Mouse (Mus musculus) embryonic facial prominence, embryonic 12.5 days (tissue): ENCODE measurements around the gene Sdk1. TPM values are rescaled to one million over a fixed set of nuclear protein-coding genes. Genes with fewer than 3 reads are reported as not detected.

Experiments
- ATAC-seq: fragments of 200-750 bp; cut with Nextera tagmentation; 2 replicates; pipeline ENCODE4 v1.8.0; 2017; ENCODE audit not compliant: insufficient number of reproducible peaks, insufficient read depth, low FRiP score, low TSS enrichment
- H3K27ac ChIP-seq: fragments of 300-500 bp; sonication (generic); 2 replicates; pipeline ENCODE4 v1.5.1; 2016; ENCODE audit warnings: mild to moderate bottlenecking
- H3K27me3 ChIP-seq: fragments of 300-500 bp; sonication (generic); 2 replicates; pipeline ENCODE4 v1.6.1; 2016; ENCODE audit warnings: mild to moderate bottlenecking, moderate library complexity
- H3K36me3 ChIP-seq: fragments of 300-500 bp; sonication (generic); 2 replicates; pipeline ENCODE4 v1.6.1; 2016; ENCODE audit warnings: mild to moderate bottlenecking
- H3K4me1 ChIP-seq: fragments of 300-500 bp; sonication (generic); 2 replicates; pipeline ENCODE4 v1.6.1; 2016
- H3K4me2 ChIP-seq: fragments of 300-500 bp; sonication (generic); replicated peaks from 2 replicates; pipeline ENCODE4 v1.6.1; 2016; ENCODE audit warnings: mild to moderate bottlenecking, moderate library complexity
- H3K4me3 ChIP-seq: fragments of 300-500 bp; sonication (generic); 2 replicates; pipeline ENCODE4 v1.5.1; 2016; ENCODE audit warnings: mild to moderate bottlenecking
- H3K9ac ChIP-seq: fragments of 300-500 bp; sonication (generic); 2 replicates; pipeline ENCODE4 v1.6.1; 2016; ENCODE audit warnings: mild to moderate bottlenecking, moderate library complexity
- H3K9me3 ChIP-seq: fragments of 300-500 bp; sonication (generic); 2 replicates; pipeline ENCODE4 v1.6.1; 2016; ENCODE audit warnings: mild to moderate bottlenecking, moderate library complexity
- WGBS: fragments of 180-500 bp; shearing (Covaris S2); methylation state at CpG from one replicate; pipeline ENCODE4 v1.1.7; 2016; 5-methylcytosine and 5-hydroxymethylcytosine counted together
- polyA plus RNA-seq: library from polyadenylated mRNA; unstranded; fragments of >200 nt; fragmentation: Nextera tagmentation; extraction: Ambion mirVana; gene quantifications from 2 replicates; pipeline ENCODE4 v1.2.1, GENCODE M21; 2016

Sdk1 gene
- polyA plus RNA-seq, 1 experiment from 2014 or later, result 2.9 TPM

DNA sequence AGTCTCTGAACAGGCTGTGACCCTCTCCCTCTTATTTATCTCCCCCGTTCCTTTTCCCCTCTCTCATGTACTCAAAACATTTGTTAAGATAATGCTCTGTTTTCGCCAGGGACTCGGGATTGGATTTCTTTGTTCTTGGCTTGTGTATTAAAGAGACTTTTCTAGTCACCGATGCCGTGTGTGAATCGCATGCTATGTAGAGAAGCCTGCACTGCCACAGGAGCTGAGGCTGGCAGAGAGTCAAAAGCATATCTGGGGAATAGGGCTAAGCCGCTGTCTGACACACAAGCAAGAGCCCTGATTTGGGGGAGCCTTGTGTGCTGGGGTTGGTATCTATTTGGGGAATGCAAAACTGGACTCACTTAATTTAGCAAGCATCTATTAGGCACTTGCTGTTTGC, 671.6 kb downstream of the Sdk1 start:
- 61% methylated on average over 7 of the region's 7 CpGs for WGBS
- H3K27ac ChIP-seq, result no peak overlapping the region
- no peaks in the 10 kb centered on the region for H3K27me3 ChIP-seq
- H3K4me2 ChIP-seq, result no peak overlapping the region
- ATAC-seq, result no peak
- H3K4me1 ChIP-seq, result peaks cover 4% of the 10 kb centered on the region; the same call in 1 of the 2 replicates
- no peaks in the 10 kb centered on the region for H3K36me3 ChIP-seq
- H3K9ac ChIP-seq, result no peak overlapping the region
- no peak overlapping the region for H3K4me3 ChIP-seq
- H3K9me3 ChIP-seq, result no peaks in the 10 kb centered on the region

- Histone ChIP-seq H3K27ac (no peak overlapping the region), H3K4me1 (peaks cover 4% of the 10 kb centered on the region; the same call in 1 of the 2 replicates), H3K27me3 (no peaks in the 10 kb centered on the region), H3K4me3 (no peak overlapping the region), H3K4me2 (no peak overlapping the region), H3K9me3 (no peaks in the 10 kb centered on the region), H3K9ac (no peak overlapping the region), H3K36me3 (no peaks in the 10 kb centered on the region)
- 45% methylated on average over 2 of the region's 2 CpGs for WGBS
- ATAC-seq, result no peak
These were observed 675.7 kb downstream of the Sdk1 start for GRCm38 (mm10) chr5:141916954-141917353.

DNA sequence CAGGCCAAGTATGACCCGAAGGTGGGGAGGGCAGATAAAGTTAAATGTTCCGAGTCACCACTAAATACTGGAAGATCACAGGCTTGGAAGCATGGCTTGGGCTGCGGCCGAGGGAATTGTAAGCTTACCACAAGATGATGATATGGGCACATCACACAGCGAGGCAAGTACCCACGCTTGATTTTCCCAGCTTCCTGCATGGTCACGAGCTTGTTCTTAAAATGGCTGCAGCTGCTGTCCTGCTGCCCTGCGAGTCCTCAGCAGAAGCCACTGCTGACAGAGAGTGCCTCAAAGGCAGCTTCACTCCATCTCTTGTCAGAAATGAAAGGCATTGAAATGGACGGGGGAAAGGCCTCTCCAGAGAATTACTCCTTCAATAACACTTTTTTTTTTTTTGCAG, 697.7 kb downstream of the Sdk1 start:
- Histone ChIP-seq H3K27ac (no peak overlapping the region), H3K4me1 (no peaks in the 10 kb centered on the region), H3K36me3 (no peaks in the 10 kb centered on the region), H3K4me2 (no peak overlapping the region), H3K4me3 (no peak overlapping the region), H3K27me3 (no peaks in the 10 kb centered on the region), H3K9ac (no peak overlapping the region), H3K9me3 (no peaks in the 10 kb centered on the region)
- ATAC-seq, result no peak
- WGBS, result 75% methylated on average over 9 of the region's 9 CpGs

- no peak for ATAC-seq
- Histone ChIP-seq H3K4me3 (no peak overlapping the region), H3K36me3 (no peaks in the 10 kb centered on the region), H3K9me3 (no peaks in the 10 kb centered on the region), H3K9ac (no peak overlapping the region), H3K4me1 (no peaks in the 10 kb centered on the region), H3K27me3 (no peaks in the 10 kb centered on the region), H3K27ac (no peak overlapping the region), H3K4me2 (no peak overlapping the region)
- 75% methylated on average over 8 of the region's 8 CpGs for WGBS
These were observed 699.3 kb downstream of the Sdk1 start for GRCm38 (mm10) chr5:141940636-141941035.

DNA sequence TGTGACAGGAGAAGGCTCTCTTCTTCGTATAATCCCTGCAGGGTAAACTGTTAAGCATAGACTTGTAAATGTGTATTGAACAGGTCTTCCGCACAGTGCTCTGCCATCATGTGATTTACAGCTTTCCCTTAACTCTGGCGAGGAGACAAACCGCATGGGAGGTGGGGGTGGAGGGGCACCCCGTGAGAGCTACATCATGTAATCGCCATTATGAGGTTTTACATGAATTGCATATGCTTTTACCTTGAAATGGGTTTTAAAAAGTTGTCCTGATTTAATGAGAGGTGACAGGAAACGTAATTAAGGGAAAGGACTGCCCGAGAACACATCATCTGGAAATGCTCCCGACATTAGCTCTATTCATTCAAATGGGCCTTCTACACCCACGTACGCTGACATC, 709.5 kb downstream of the Sdk1 start:
- Histone ChIP-seq H3K27ac (no peak overlapping the region), H3K4me3 (no peak overlapping the region), H3K4me2 (no peak overlapping the region), H3K27me3 (no peaks in the 10 kb centered on the region), H3K9ac (no peak overlapping the region), H3K9me3 (no peaks in the 10 kb centered on the region), H3K4me1 (peaks cover 5% of the 10 kb centered on the region; the same call in 1 of the 2 replicates), H3K36me3 (no peaks in the 10 kb centered on the region)
- WGBS, result 51% methylated on average over 11 of the region's 11 CpGs
- no peak for ATAC-seq

GRCm38 (mm10) chr5:141952270-141952669, 711.0 kb downstream of the Sdk1 start:
- no peaks in the 10 kb centered on the region for H3K27me3 ChIP-seq
- no peak overlapping the region for H3K27ac ChIP-seq
- no peak overlapping the region for H3K9ac ChIP-seq
- no peaks in the 10 kb centered on the region for H3K36me3 ChIP-seq
- H3K9me3 ChIP-seq, result no peaks in the 10 kb centered on the region
- H3K4me2 ChIP-seq, result no peak overlapping the region
- no peak for ATAC-seq
- no peak overlapping the region for H3K4me3 ChIP-seq
- H3K4me1 ChIP-seq, result no peaks in the 10 kb centered on the region
- WGBS, result 84% methylated on average over 2 of the region's 2 CpGs

DNA sequence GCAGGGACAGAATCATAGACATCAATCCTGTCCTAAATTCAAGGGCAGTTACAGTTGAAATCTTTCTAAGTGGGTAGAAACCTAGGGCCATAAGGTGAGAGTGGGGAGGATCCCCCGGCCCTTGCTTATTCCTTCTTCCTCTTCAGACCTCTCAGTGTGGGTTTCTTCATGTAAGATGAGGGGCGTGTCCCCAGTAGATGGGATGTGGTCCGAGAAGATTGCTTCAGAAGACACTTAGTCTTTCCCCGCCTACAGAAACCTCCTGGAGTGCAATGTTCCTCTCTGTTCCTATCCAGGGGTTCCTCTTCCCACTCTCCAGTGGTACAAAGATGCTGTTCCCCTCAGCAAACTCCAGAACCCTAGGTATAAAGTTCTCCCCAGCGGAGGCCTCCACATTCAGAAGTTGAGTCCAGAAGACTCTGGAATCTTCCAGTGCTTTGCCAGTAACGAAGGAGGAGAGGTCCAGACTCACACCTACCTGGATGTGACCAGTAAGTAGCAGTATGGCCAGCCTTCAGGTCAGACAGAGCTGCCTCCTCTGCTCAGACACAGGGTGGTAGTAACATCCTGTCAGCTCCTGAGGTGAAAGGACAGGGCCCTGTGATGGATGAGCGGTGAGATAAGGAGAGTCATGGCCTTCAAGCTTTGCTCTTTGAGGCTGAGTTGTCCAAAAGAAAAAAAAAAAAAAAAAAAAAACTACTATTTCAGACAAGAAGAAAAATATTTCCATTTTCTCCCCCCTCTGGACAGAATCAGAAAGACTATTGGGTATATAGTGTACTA, 711.6 kb downstream of the Sdk1 start:
- no peak overlapping the region for H3K4me3 ChIP-seq
- ATAC-seq, result no peak
- H3K27ac ChIP-seq, result no peak overlapping the region
- no peaks in the 10 kb centered on the region for H3K36me3 ChIP-seq
- H3K4me1 ChIP-seq, result no peaks in the 10 kb centered on the region
- H3K9ac ChIP-seq, result no peak overlapping the region
- H3K4me2 ChIP-seq, result no peak overlapping the region
- no peaks in the 10 kb centered on the region for H3K27me3 ChIP-seq
- no peaks in the 10 kb centered on the region for H3K9me3 ChIP-seq
- 84% methylated on average over 7 of the region's 7 CpGs for WGBS

GRCm38 (mm10) chr5:141971071-141971470, 729.8 kb downstream of the Sdk1 start:
- Histone ChIP-seq H3K36me3 (no peaks in the 10 kb centered on the region), H3K9me3 (no peaks in the 10 kb centered on the region), H3K9ac (no peak overlapping the region), H3K4me1 (no peaks in the 10 kb centered on the region), H3K27me3 (no peaks in the 10 kb centered on the region), H3K4me2 (no peak overlapping the region), H3K27ac (no peak overlapping the region), H3K4me3 (no peak overlapping the region)
- ATAC-seq, result no peak

DNA sequence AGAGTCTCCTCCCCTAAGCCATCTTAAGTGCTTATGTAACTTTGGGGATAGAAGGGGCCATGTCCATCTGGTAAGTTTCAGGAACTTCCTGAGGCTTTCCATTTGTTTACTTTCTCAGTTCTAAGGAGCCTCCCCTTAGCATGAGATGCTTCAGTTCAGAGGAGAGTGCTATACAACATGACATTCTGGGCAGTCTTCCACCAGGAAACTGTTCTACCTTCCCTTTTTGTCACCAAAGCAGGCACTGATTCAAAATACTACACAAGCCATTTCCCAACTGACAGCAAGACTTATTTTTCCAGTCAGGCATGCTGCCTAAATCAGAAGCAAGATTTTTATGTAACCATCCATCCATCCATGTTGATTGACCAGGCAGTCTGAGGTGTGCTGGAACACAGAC, 738.2 kb downstream of the Sdk1 start:
- H3K4me2 ChIP-seq, result no peak overlapping the region
- no peak overlapping the region for H3K4me3 ChIP-seq
- H3K9me3 ChIP-seq, result no peaks in the 10 kb centered on the region
- H3K27me3 ChIP-seq, result no peaks in the 10 kb centered on the region
- no peak overlapping the region for H3K9ac ChIP-seq
- ATAC-seq, result no peak
- no peaks in the 10 kb centered on the region for H3K4me1 ChIP-seq
- H3K27ac ChIP-seq, result no peak overlapping the region
- no peaks in the 10 kb centered on the region for H3K36me3 ChIP-seq

DNA sequence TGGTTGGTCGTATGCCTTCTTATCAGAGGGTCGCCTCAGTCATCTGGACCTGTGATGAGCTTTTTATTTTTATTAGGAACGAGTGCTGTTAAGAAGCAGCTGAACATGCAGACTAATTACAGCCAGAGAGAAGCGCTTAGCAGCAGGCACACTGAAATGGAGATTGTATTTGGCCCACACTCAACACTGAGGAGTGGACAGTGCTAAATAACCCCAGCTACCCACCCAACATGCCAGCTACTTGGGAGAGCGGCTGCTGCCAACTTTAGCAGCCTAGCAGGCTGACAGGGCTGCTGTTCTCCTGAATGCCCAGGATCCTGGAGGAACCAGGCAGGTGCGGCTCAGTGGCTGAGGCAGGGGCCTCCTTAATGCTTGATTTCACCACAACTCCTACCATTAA, 739.5 kb downstream of the Sdk1 start:
- no peaks in the 10 kb centered on the region for H3K27me3 ChIP-seq
- no peaks in the 10 kb centered on the region for H3K4me1 ChIP-seq
- H3K36me3 ChIP-seq, result no peaks in the 10 kb centered on the region
- H3K4me2 ChIP-seq, result no peak overlapping the region
- H3K9ac ChIP-seq, result no peak overlapping the region
- WGBS, result 86% methylated on average over 6 of the region's 6 CpGs
- H3K9me3 ChIP-seq, result no peaks in the 10 kb centered on the region
- no peak overlapping the region for H3K4me3 ChIP-seq
- no peak for ATAC-seq
- no peak overlapping the region for H3K27ac ChIP-seq

DNA sequence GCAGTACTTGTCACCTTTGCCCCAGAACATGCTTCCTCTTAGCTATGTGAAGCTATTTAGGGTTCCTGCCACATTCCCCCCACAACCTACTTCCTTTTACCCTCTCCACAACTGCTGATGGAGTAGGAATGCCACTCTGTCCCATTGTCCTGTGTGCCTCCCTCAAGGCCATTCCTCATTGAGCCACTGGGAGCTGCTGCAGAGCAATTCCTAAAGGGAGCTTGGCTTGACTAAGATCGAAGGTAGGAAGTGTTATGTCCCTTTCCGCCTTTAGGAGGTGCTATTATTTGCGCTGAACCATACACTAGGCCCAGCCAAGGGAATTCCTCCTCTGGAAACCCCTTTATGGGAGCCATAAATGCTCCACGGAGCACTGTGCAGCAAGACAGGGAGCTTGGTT, 743.0 kb downstream of the Sdk1 start:
- WGBS, result 82% methylated on average over 4 of the region's 4 CpGs
- H3K27me3 ChIP-seq, result no peaks in the 10 kb centered on the region
- H3K4me2 ChIP-seq, result no peak overlapping the region

GRCm38 (mm10) chr5:141985003-141985402, 743.7 kb downstream of the Sdk1 start:
- H3K36me3 ChIP-seq, result no peaks in the 10 kb centered on the region
- ATAC-seq, result no peak
- no peaks in the 10 kb centered on the region for H3K27me3 ChIP-seq
- WGBS, result 8% methylated on average over 8 of the region's 8 CpGs
- H3K4me3 ChIP-seq, result no peak overlapping the region
- no peaks in the 10 kb centered on the region for H3K9me3 ChIP-seq
- no peak overlapping the region for H3K27ac ChIP-seq
- H3K4me1 ChIP-seq, result no peaks in the 10 kb centered on the region
- no peak overlapping the region for H3K4me2 ChIP-seq
- no peak overlapping the region for H3K9ac ChIP-seq

More for the DNA sequence above, 743.0 kb downstream of the Sdk1 start:
- no peaks in the 10 kb centered on the region for H3K4me1 ChIP-seq
- H3K9me3 ChIP-seq, result no peaks in the 10 kb centered on the region
- no peak for ATAC-seq
- H3K9ac ChIP-seq, result no peak overlapping the region
- H3K4me3 ChIP-seq, result no peak overlapping the region
- H3K27ac ChIP-seq, result no peak overlapping the region
- no peaks in the 10 kb centered on the region for H3K36me3 ChIP-seq
